Mouse (Mus musculus) heart, adult 8-10 months (tissue): ENCODE results near the gene Vax2. TPM values are rescaled to one million over a fixed set of nuclear protein-coding genes. Genes with fewer than 3 reads are reported as not detected.

Experiments used
- DNase-seq: peaks from one replicate; pipeline ENCODE4 v3.0.0; 2022; ENCODE audit warnings: low spot score
- total RNA-seq, 4 experiments: library from RNA; stranded (reverse); gene quantifications; 2 replicates each; pipeline ENCODE4 v1.2.4; 2022

The Vax2 gene
- total RNA-seq, 4 experiments from 2014 or later: not detected

- DNase-seq: no peak
Observed at GRCm38 (mm10) chr6:83762344-83762743, 51.3 kb downstream of the Vax2 start, which contains the start of gene Ankrd53. TSS of gene Ankrd53 (plus strand) at chr6:83762644.

- no peak for DNase-seq
Observed at GRCm38 (mm10) chr6:83762880-83763431, 51.9 kb downstream of the Vax2 start.

- DNase-seq: no peak
Observed at GRCm38 (mm10) chr6:83766982-83767381, 55.9 kb downstream of the Vax2 start.

- no peak for DNase-seq
Observed at GRCm38 (mm10) chr6:83768485-83768884, 57.4 kb downstream of the Vax2 start.

GRCm38 (mm10) chr6:83774126-83774525 lies 63.1 kb downstream of the Vax2 start:
- DNase-seq: no peak

GRCm38 (mm10) chr6:83774781-83775563 lies 63.9 kb downstream of the Vax2 start:
- no peak for DNase-seq

GRCm38 (mm10) chr6:83775638-83776293 lies 64.7 kb downstream of the Vax2 start, which contains the start of gene Tex261:
TSS of gene Tex261 (minus strand) at chr6:83775813.
- peak; percentile 90 for DNase-seq

- DNase-seq: no peak
Observed at GRCm38 (mm10) chr6:83778306-83778705, 67.2 kb downstream of the Vax2 start.

GRCm38 (mm10) chr6:83779026-83779425 lies 68.0 kb downstream of the Vax2 start:
- DNase-seq: peak; percentile 60

- no peak for DNase-seq
Observed at GRCm38 (mm10) chr6:83786426-83786825, 75.4 kb downstream of the Vax2 start.

Other genes starting within 250 kb of the Vax2 start
- gene Dguok, start 204.3 kb upstream of the Vax2 start, total RNA-seq: 10 to 100 TPM; 32.7 to 37.1 (median 34.4) TPM
- gene Actg2, start 175.0 kb upstream of the Vax2 start, total RNA-seq: 1 to 10 TPM in 2 of 4 experiments, under 1 TPM in 2; 0.33 to 1.6 (median 0.89) TPM
- 10 to 100 TPM; 11.4 to 14.9 (median 12.9) TPM for gene Stambp, start 138.5 kb upstream of the Vax2 start, total RNA-seq
- gene Clec4f, start 55.1 kb upstream of the Vax2 start, total RNA-seq: under 1 TPM; 0.25 to 0.57 (median 0.47) TPM
- gene Cd207, start 33.4 kb upstream of the Vax2 start, total RNA-seq: 1 to 10 TPM in 1 of 4 experiments, under 1 TPM in 3; 0.46 to 1.1 (median 0.75) TPM
- under 1 TPM in 1 of 4 experiments, not detected in 3; 0.17 TPM for gene Atp6v1b1, start 31.7 kb downstream of the Vax2 start, total RNA-seq
- gene Ankrd53, start 51.4 kb downstream of the Vax2 start, total RNA-seq: under 1 TPM in 1 of 4 experiments, not detected in 3; 0.22 TPM
- gene Tex261, start 64.5 kb downstream of the Vax2 start, total RNA-seq: 100 to 1,000 TPM in 2 of 4 experiments, 10 to 100 TPM in 2; 91.3 to 107 (median 97.8) TPM
- gene Nagk, start 83.7 kb downstream of the Vax2 start, total RNA-seq: 10 to 100 TPM; 19.9 to 25.3 (median 22.7) TPM
- gene Paip2b, start 120.5 kb downstream of the Vax2 start, total RNA-seq: 10 to 100 TPM; 42.5 to 48.7 (median 46.1) TPM
- 10 to 100 TPM; 36.1 to 66.2 (median 52.6) TPM for gene Zfp638, start 155.8 kb downstream of the Vax2 start, total RNA-seq